Mouse (Mus musculus): ENCODE results near the gene Tmem238.

Tmem238 gene

GRCm38 (mm10) chr7:4746326-4746980 is 43.0 kb downstream of the Tmem238 start:
- no peak for DNase-seq

GRCm38 (mm10) chr7:4744886-4745285 is 44.6 kb downstream of the Tmem238 start:
- no peak for DNase-seq

DNA sequence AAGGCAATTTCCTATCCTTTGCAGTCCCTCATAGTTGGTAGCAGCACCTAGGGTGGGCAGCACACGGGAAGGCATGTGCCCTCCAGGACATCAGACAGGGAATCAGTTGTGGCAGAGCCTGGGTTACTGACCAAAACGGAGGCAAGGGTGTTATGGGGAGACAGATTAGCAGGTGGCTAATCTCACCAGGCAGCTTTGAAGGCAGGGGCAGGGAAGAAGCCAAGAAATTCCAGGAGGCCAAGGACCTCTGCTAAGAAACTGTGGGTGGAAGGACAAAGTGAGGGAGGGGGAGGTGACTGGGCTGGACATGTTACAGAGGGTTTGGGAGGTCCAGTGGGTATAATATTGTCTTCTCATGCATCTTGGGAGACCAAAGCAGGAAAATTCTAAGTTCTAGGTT is 46.1 kb downstream of the Tmem238 start:
- peak; percentile 69 for DNase-seq

GRCm38 (mm10) chr7:4742482-4742819 is 47.0 kb downstream of the Tmem238 start:
- no peak for DNase-seq

DNA sequence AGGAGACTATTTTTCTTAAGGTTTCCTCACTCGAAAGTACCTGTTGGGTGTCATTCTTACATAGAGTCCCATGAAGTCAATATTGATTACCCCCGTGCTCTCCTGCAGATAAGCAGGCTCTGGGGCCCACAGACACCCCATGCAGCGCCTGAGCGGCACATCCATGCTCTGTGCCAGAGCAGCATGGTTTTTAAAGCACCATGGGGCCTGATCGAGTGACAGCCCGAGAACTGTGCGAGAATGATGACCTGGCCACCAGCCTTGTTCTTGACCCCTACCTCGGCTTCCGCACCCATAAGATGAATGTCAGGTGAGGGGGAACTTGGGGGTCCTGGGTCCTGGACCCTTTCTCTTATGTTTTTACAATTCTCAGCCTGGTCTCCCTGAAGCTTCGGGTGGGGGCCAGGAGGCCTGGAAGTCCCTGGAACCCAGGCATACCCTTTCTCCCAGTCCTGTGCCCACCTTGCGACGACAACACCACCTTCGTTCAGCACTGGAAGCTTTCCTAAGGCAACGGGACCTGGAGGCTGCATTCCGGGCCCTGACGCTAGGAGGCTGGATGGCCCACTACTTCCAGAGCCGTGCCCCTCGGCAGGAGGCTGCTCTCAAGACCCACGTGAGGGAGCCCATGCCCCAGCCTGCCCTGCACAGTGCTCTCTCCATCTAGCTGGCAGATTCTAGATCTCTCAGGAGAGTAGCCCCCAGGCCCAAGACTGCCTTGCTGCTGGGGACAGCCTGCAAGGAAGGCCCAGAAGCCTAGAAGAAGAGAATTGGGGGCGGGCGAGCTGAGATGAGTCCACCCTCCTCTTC is 47.6 kb downstream of the Tmem238 start:
- DNase-seq, result no peak

- peak; percentile 84 for DNase-seq
Measured at GRCm38 (mm10) chr7:4741151-4741550, 48.3 kb downstream of the Tmem238 start.

DNA sequence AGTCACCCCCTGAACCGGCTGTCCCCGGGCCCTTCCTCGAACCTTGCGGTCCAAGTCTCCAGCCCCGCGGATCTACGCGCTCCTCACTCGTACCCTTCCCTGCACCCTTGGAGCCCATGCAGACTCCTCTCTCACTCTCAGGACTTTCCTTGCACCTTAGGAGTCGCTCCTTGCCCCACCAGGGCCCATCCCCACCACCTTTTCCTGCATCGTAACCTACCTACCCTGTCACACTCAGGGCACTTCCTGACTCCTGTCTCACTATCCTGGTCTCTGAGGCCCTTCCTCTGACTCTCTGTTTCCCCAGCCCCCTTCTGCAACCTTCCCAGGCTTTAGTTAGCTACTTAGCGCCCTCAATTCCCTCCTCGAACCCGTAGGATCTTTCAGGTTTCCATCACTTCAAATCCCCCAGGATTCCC is 49.1 kb downstream of the Tmem238 start:
- no peak for DNase-seq

- peak; percentile 99 for DNase-seq
Measured at GRCm38 (mm10) chr7:4739544-4740275, 49.7 kb downstream of the Tmem238 start, which contains the start of gene Kmt5c. Gene Kmt5c (plus strand): TSS chr7:4740115.

DNA sequence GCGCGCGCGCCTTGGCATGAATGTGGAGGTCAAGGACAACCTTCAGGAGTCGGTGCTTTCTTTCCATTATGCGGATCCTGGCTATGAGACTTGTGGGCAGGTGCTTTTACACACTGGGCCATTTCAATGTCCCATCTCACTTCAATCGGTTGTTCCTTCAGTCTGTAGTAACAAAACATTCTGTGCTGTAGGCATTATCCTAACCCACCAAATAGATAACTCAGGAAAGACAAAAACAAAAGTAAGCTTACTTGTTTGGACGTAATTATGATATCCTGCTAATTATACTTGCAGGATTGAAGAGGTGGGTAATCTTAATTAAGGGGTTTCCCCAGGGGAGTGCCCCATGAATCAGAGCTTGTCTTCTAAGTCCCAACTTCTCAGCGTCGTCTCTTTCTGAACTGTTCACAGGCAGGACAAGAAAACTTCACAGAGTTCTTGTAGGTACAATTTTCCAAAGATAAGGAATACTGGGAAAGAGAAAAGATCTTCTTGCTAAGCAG is 50.4 kb downstream of the Tmem238 start:
- no peak for DNase-seq
